Mouse (Mus musculus): ENCODE results near the gene Ptgfr.

The Ptgfr gene

DNA sequence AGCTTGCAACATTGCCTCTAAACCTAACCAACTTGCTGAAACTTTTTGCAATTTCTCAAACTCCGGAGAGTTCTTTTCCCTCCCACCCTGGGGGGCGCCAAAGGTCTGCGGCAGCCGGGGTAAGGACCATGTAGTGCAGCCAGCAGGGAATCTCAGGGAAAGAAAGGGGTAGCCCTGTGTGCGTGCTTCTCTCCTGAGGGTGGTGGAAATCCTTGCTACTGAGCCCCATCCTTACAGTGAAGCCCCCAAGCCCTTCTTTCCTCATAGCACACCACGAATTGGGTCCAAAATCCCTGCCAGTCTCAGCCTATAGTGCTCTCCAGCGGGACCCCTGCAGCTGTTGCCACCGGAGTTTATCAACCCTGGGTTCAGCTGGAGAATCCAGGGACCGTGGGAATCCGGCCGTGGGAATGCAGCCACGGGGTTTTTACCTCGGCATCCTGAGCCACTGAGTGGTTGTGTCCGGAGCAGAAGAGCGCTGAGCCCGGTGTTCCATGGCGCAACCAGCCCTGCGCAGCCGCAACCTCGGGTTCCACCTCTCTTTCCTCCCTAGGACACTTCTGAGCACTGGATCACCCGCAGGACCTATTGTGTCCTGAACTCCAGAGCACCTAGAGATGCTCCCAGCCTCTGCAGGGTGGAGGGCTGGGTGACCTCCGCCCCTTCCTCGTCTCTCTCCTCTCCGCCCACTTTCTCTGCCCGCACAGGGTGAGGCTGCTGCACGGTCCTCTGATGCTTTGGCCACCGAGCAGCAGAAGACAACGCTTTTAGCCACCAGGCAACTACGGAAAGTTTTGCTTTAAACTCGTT lies at the start of gene Ptgfr:
TSS of gene Ptgfr (minus strand) at position 760 of the 810 bp plus-strand sequence.
- peak; percentile 35 to 75 for DNase-seq (ENCODE audit: low spot score in 2 of 2)

DNA sequence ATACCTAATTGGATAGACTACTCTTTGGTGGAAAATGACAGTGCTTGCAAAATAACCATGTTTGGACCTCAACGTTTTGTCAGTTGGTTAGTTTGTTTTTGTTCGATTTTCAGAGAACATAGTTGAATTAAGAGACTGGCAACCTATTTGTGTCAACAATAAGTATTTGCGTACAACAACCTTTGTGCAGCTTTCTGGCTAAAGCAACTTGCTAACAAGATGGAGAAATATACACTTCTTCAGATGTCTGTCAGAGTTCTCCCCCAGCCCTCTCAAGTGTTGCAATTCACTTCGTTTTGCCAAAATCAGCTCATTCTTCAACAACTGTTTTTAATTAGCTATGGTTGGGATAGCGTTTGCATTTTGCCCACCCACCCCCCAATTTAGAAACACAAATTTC lies 46.5 kb upstream of the Ptgfr start:
- no peak for DNase-seq (ENCODE audit: low spot score in 2 of 2)

DNA sequence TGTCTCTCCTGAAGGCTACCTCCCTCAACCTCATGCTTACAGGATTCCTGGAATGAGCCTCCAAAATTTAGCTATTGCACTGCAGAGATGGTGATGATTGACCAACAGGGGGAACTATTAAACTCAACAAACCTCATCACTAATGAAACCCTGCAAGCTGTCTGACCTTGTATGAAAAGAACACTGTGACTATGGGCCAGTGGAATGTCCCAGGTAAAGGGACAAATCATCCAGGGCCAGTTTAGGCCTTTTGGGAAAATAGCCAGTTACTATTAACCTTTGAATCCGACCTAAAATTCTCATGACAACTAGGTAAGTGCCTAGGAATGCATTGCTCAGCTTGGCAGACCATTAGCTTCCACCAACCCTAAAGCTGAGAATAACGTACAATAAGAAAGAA lies 42.6 kb upstream of the Ptgfr start:
- DNase-seq (ENCODE audit: low spot score in 2 of 2) = no peak

DNA sequence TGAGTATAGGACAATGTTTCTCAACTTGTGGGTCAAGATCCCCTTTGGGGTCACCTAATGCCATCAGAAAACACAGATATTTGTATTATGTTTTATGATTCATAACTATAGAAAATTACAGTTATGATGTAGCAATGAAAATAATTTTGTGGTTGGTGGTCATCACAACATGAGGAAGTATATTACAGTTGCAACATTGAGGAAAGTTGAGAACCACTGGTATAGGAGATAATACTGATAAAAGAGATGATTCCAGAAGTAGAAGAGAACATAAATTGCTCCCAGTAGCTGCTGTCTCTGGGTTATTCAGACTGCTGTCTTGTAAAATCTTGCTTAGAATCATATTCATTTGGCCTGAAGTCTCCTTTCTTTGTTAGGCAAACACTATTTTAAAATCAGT lies 31.5 kb upstream of the Ptgfr start:
- no peak for DNase-seq (ENCODE audit: low spot score in 2 of 2)

DNA sequence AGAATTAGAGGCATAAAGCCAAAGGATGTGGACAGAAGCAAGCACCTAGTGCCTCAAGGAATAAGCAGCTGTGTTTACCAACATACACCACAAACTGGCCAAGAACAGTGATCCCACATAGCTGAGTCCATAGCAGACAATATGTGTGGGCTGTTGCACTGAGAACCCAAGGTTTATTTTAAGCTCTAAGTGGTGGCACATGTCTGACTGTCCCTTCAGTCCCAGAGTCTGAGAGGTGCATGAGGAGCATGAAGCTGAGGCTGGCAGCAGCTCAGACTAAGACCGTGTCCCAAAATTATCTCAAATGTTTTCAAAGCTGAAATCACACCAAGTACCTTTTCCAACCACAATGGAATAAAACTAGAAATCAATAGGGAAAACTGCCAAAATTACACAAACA lies 13.9 kb upstream of the Ptgfr start:
- no peak for DNase-seq (ENCODE audit: low spot score in 2 of 2)

DNA sequence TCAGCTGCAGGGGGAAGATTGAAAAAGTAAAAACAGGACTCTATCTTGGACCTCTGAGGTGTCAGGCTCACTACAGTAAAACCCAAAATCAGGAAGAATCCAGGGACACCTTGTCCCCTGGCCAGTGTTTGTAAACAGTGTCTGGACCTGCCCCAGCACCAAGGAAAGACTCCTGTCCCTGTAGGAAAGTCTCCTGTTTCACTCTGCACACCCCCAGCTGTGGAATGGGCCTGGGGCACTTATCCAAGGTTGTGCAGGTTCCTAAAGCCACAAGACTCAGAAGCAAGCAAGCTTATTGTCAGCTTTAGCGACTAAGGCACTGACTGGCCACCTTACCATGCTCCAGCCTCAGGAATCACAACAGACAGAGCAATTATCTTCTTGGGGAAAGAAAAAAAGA lies 13.2 kb upstream of the Ptgfr start:
- DNase-seq (ENCODE audit: low spot score in 2 of 2) = no peak

DNA sequence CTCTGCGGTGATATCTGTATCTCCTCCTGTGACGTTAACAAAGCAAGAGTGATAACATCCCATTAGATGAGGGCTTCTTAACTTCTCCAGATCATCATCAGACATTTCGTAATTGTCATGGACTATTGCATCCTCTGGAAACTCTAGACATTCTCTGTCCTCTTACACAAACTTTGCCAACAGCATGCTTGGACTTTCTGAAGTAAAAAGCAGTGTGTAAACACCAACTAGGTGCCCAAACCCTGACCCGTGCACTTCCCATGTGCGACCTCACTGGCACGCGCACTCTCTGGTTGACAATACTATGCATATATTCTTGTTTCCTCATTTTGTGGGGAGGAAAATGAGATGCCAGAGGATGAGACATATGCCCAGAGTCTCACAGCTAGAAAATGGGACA lies 8.9 kb upstream of the Ptgfr start:
- no peak for DNase-seq (ENCODE audit: low spot score in 2 of 2)

DNA sequence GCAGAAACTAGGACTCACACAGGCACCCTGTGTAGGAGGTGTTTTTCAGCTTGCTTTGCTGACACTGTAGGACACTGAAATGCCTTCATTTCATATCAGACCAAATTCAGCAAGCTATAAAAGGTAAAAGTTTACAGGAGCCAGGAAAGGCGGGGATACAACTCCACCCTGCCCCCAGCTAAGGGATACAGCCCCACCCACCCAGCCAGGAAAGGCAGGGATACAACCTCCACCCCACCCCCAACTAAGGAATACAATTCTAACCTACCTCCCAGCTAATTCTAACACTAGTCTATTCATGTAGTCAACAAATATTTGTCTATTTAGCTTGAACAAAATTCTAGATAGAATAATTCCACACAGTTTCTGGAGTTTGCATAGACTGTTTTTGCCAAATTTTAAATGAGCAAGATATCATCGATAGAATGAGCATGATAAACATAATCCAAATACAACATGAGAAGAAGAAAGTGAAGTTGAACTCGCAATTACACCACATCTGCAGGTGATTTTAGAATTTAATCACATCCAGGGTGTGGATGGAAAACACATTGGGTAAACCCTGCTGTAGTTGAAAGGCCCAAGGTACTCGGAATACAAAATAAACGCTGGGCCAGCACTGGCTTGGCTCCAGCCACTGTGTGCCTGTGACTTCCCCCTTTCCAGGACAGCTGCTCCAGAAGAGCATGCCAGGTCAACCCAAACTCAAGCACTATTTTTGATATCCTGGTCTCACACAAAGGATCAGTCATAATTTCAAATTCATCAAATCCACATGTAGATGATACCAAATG lies 7.1 kb upstream of the Ptgfr start:
- DNase-seq (ENCODE audit: low spot score in 2 of 2) = no peak

DNA sequence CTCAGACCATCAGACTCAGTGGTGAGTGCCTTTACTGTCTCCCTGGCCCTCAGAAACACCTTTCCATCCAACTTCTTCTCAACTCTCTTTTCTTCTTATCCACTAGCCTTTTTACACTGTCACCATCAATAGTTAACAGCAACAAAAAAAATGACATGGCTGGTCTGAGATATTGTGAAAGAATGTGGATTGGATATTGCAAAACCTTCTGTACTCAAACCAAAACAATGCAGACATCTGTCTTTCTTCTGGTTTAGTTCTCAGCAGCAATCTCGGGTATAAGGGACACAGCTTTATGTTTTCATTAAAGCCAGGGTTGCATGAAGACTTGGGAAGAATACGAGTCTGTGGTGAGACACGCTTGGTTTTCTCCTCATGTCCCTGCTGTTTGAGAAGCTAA lies 3.3 kb upstream of the Ptgfr start:
- DNase-seq (ENCODE audit: low spot score in 2 of 2) = no peak

DNA sequence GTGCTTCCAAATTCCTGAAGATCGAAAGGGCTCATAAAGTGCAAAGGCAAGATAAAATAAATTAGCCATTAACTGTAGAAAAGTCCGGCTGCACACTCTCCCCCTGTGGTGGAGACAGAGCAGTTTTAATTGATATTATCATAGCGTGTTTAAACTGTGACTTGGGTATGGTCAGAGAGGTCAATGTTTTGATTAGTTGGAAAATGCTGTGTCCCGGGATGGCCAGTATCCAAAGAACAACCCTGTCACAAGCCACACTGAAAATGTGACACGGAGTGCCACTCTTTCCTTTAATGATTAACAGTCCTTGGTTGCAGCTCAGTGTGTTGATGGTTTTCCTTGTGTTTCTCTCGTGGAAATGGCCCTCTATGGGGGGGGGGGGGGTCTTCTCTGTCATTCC lies 942 bp upstream of the Ptgfr start:
- no peak for DNase-seq (ENCODE audit: low spot score in 2 of 2)

DNA sequence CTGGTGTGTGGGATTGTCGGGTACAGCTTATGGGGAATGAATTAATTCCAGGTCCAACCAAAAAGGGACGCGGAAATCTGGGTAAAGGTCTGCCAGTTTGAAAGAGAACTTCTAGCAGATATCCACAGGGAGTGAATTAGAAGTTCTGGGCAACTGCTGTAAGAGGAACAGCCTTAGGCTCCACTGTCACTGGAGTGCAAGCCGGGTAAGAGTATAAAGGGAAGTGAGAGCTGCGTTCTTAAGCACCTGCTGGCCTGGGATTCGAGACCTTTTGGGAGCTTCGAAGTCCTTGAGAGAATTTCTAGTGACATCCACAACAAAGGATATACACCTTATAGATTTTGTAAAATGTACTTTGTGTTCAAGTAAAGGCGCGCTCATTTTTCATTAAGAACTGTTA lies 319 bp upstream of the Ptgfr start:
- no peak for DNase-seq (ENCODE audit: low spot score in 2 of 2)

DNA sequence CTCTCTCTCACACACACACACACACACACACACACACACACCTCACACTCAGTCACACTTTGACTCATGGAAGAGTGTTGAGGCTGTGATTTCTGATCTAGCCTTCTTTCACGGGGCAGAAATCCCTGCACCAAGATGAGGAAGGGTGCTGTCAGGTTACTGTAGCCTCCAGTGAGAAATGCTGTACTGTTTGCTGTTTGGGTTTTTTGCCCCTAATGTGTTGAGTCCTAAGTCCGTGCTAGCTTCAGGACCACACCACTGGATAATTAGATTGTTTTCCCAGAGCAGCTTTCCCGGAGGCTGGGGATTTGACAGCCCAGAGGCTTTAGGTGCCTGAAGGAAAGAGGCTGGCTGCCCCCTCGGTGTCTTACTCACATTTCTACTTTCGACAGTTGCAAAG lies 979 bp downstream of the Ptgfr start:
- DNase-seq (ENCODE audit: low spot score in 2 of 2) = no peak

DNA sequence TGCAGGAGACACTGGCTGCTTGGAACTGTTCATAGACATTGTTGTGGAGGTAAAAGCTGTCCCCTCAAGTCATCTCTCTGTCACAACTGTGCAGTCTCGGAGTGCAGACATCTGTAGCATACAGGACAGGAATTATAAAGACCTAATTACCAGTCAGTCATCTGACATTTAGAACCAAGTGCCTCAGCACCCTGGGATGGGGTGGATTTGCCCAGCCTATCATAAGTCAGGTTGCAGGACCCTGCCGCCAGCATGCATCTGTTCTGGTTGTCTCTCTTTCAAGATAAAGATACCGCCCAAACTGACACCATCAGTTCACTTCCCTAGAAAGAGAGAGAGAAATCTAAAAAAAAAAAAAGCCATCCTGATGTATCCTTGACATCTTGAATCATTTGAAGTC lies 1.6 kb downstream of the Ptgfr start:
- DNase-seq (ENCODE audit: low spot score in 2 of 2) = no peak

DNA sequence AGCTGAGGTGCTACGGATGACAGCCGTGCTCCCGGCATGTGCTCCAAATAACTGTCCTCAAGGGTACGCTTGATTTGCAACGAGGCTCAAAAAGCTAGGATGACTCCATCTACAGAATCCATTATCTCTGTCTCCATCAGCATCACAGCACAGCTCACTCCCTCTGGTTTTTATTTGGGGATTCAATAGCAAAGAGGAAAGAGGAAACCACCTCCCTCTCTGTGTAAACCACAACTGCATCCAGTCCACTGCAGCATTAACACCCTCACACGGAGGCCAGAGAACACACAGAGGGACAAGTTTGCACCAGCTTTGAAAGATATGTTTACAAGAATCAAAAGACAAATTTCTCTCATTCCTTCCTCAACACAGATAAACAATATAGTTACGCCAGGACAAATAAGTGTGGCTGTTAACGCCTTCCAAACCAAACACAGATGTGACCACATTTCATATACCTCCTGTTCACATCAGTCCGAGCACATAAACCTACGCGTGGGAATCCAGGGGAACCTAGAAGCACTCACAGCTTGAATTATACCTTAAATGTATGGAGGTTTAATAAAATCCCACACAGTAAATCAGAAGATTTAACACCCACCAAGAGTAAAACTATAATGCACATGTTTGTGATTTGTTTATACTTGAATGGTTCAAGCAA lies 9.3 kb downstream of the Ptgfr start:
- DNase-seq (ENCODE audit: low spot score in 2 of 2) = no peak

DNA sequence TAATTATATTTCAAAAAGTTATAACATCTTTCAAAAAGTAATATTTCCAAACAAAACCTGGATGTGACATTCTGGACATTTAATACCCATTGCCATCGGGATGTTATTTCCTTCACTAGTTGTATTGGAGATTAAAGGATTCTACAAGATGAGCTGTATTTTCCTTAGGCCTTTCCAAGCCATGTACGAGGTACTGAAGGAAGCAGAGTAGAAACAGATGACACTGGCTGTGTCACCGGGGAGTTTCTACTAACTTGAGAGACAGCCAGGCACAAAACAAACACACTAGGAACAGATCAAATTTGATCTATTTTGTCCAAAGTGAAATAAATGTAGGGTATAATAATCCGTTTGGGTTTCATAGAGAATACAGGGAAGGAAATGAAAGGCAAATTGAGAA lies 17.6 kb downstream of the Ptgfr start:
- no peak for DNase-seq (ENCODE audit: low spot score in 2 of 2)

DNA sequence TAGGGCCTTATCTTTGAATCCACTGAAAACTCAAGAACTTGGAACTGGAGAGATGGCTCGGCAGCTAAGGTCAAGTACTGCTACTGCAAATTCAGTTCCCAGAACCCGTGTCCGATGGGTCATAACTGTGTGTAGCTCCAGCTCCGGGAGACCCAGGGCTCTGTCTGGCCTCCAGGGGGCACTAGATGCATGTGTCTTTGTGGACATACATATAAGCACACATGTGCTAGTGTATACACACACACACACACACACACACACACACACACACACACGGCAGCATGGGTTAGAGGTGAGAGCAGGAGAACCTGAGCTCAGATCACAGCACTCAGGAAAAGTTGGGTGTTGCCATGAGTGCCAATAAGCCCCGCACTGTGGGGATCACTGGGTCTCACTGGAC lies 19.2 kb downstream of the Ptgfr start:
- no peak for DNase-seq (ENCODE audit: low spot score in 2 of 2)

DNA sequence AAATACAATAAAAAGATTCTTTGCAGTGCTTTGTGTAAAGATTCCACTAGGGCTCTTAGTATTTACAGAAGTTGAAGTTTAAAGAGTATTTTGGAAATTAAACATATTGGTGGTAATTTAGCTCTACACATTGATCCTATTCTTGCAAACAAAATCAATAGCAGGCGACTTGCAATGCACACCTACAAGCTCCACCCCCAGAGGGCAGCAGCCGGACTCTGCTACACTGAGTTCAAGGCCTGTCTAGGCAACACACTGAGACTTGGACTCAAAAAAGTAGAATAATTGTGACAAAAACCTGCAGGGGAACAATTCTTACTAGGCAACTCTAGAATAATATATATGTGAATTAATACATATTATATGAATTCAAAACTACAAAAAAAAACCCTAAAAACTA lies 28.8 kb downstream of the Ptgfr start:
- DNase-seq (ENCODE audit: low spot score in 2 of 2) = no peak

DNA sequence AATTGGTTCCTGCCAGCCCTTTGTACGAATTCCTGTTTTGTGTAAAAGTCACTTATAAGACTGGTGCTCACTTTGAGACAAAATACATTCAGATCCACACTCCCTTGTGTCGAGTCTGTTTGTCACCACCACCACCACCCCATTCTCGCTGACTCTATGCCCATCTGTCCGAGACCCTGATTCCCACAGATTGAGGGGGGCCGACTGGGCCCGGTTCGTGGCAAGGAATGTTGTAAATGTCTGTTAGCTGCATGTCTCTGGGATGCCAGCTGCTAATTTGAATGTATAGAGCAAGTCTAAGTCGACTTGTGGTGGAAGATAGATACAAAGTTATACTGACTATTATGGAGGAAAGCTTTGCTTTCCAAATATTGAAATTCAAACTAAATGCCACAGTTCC lies 48.8 kb downstream of the Ptgfr start:
- no peak for DNase-seq (ENCODE audit: low spot score in 2 of 2)

DNA sequence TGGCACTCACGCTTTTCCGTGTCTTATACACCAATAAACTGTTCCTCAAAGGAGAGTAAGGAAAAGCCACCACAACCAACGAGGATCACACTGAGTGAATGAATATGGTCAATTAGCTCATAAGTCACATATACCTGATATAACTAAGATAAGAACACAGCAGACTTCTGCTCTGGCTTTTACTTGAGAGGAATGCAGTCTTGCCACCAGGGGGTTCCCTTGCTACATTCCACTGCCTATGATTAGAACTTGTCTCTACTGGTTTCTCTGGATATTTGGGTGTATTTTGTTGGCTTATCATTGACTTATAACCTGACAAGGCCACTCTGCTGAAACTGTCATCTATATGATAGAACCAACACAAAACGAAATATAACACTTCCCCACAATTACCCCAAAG lies 62.3 kb downstream of the Ptgfr start:
- no peak for DNase-seq (ENCODE audit: low spot score in 2 of 2)

DNA sequence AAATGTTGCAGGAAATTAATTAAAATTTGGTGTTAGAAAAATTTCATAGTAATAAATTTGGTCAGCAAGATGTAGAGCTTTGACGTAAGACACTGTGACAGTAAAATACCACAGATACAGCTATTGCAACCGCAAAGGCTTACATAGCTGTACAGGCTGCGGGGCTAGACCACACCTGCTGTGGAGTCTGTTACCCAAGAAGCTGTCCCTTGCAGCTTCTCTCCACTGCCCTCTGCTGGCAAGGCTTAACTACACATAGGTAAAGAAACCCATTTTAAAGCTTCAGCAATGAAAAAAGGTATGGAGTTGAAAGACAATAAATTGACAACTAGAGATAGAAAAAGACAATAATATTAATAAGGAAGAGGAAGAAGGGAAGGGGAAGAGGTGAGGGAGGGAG lies 66.4 kb downstream of the Ptgfr start:
- peak in 1 of 2 experiments; percentile 62 for DNase-seq (ENCODE audit: low spot score in 2 of 2)

DNA sequence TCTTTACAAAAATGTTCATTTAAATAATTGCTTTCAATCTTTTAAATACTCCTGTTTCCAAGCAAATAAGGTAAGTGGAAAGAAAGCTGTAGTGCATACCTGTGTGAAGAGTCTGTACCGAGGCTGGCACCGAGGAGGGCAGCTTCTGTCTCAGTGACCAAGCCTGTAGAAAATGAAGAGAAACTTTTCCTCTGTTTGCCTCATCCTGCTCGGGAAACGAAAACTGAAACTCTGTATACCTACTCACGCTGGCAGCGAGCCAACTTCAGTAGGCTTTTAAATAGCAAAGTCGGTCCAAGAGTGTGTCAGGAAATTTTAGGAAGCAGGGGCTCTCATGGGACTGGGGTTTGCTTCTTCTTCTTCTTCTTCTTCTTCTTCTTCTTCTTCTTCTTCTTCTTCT lies 87.7 kb downstream of the Ptgfr start, which contains the start of gene Ifi44:
TSS of gene Ifi44 (minus strand) at position 224 of the 400 bp plus-strand sequence.
- DNase-seq (ENCODE audit: low spot score in 2 of 2) = no peak

DNA sequence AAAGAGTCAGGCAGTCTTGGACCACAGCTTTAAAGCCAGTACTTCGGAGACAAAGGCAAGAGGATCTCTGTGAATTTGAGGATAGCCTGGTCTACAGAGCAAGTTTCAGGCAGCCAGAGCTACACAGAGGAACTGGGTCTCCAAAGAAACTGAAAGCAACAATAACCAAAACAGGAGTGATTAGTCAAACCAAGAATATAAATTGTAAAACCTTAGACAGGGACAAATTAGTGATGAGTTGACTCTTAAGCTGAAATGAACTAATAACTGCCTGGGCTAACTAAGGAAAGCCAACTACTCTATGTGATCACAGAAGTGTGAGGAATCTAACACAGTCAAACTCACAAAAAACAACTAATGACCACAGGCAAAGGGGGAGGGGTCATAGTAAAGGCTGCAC lies 88.9 kb downstream of the Ptgfr start:
- DNase-seq (ENCODE audit: low spot score in 2 of 2) = no peak

Data from urinary bladder, postnatal 4 days (tissue).